Mouse (Mus musculus): ENCODE measurements around the gene Itpr2.

Itpr2 gene

GRCm38 (mm10) chr6:146221371-146222336, 280.4 kb downstream of the Itpr2 start:
- DNase-seq (ENCODE audit: inconsistent ontology term): no peak

GRCm38 (mm10) chr6:146220071-146220470, 282.0 kb downstream of the Itpr2 start:
- no peak for DNase-seq (ENCODE audit: inconsistent ontology term)

- DNase-seq (ENCODE audit: inconsistent ontology term): no peak
Measured at GRCm38 (mm10) chr6:146219534-146219933, 282.5 kb downstream of the Itpr2 start.

GRCm38 (mm10) chr6:146215302-146215701, 286.7 kb downstream of the Itpr2 start:
- DNase-seq (ENCODE audit: inconsistent ontology term): no peak

- DNase-seq (ENCODE audit: inconsistent ontology term): no peak
Measured at GRCm38 (mm10) chr6:146212339-146212738, 289.7 kb downstream of the Itpr2 start.

- DNase-seq (ENCODE audit: inconsistent ontology term): no peak
Measured at GRCm38 (mm10) chr6:146211233-146211632, 290.8 kb downstream of the Itpr2 start.

GRCm38 (mm10) chr6:146208983-146209382, 293.0 kb downstream of the Itpr2 start:
- DNase-seq (ENCODE audit: inconsistent ontology term): no peak

GRCm38 (mm10) chr6:146207204-146207959, 294.6 kb downstream of the Itpr2 start:
- no peak for DNase-seq (ENCODE audit: inconsistent ontology term)

GRCm38 (mm10) chr6:146205136-146205535, 296.9 kb downstream of the Itpr2 start:
- no peak for DNase-seq (ENCODE audit: inconsistent ontology term)

GRCm38 (mm10) chr6:146204470-146204869, 297.6 kb downstream of the Itpr2 start:
- no peak for DNase-seq (ENCODE audit: inconsistent ontology term)

- no peak for DNase-seq (ENCODE audit: inconsistent ontology term)
Measured at GRCm38 (mm10) chr6:146197868-146198379, 304.1 kb downstream of the Itpr2 start.

- peak; percentile 38 for DNase-seq (ENCODE audit: inconsistent ontology term)
Measured at GRCm38 (mm10) chr6:146196701-146197100, 305.3 kb downstream of the Itpr2 start.

GRCm38 (mm10) chr6:146195854-146196457, 306.1 kb downstream of the Itpr2 start:
- DNase-seq (ENCODE audit: inconsistent ontology term): no peak

GRCm38 (mm10) chr6:146191931-146192330, 310.1 kb downstream of the Itpr2 start:
- no peak for DNase-seq (ENCODE audit: inconsistent ontology term)

- DNase-seq (ENCODE audit: inconsistent ontology term): no peak
Measured at GRCm38 (mm10) chr6:146190006-146190405, 312.0 kb downstream of the Itpr2 start.

- DNase-seq (ENCODE audit: inconsistent ontology term): peak; percentile 40
Measured at GRCm38 (mm10) chr6:146185532-146185931, 316.5 kb downstream of the Itpr2 start.

- no peak for DNase-seq (ENCODE audit: inconsistent ontology term)
Measured at GRCm38 (mm10) chr6:146184771-146185170, 317.3 kb downstream of the Itpr2 start.

GRCm38 (mm10) chr6:146174644-146175250, 327.3 kb downstream of the Itpr2 start:
- no peak for DNase-seq (ENCODE audit: inconsistent ontology term)

GRCm38 (mm10) chr6:146170603-146171051, 331.4 kb downstream of the Itpr2 start:
- peak; percentile 7 for DNase-seq (ENCODE audit: inconsistent ontology term)

GRCm38 (mm10) chr6:146167207-146167606, 334.8 kb downstream of the Itpr2 start:
- DNase-seq (ENCODE audit: inconsistent ontology term): no peak

- DNase-seq (ENCODE audit: inconsistent ontology term): no peak
Measured at GRCm38 (mm10) chr6:146159641-146160040, 342.4 kb downstream of the Itpr2 start.
